Mouse (Mus musculus) embryonic facial prominence, embryonic 11.5 days (tissue): ENCODE data around the gene Gucy2e. TPM values are rescaled to one million over a fixed set of nuclear protein-coding genes. Genes with fewer than 3 reads are reported as not detected.

ENCODE experiments used
- ATAC-seq: fragments of 200-750 bp; cut with Nextera tagmentation; replicated peaks from 2 replicates; pipeline ENCODE4 v1.8.0; 2017; ENCODE audit warnings: low read depth; ENCODE audit not compliant: insufficient number of reproducible peaks, low FRiP score, low TSS enrichment
- DNase-seq: peaks from one replicate; pipeline ENCODE4 v3.0.0-alpha.2; 2015; ENCODE audit warnings: low spot score
- H3K27ac ChIP-seq: fragments of 300-500 bp; sonication (generic); replicated peaks from 2 replicates; pipeline ENCODE4 v1.5.1; 2014; ENCODE audit warnings: mild to moderate bottlenecking, low read depth, low read length, control low read depth
- H3K27me3 ChIP-seq: fragments of 300-500 bp; sonication (generic); 2 replicates; pipeline ENCODE4 v1.6.1; 2014; ENCODE audit warnings: mild to moderate bottlenecking, low read length, moderate library complexity, mixed read lengths; ENCODE audit not compliant: control insufficient read depth, insufficient read depth
- H3K36me3 ChIP-seq: fragments of 300-500 bp; sonication (generic); replicated peaks from 2 replicates; pipeline ENCODE4 v1.6.1; 2014; ENCODE audit warnings: low read depth, mild to moderate bottlenecking, low read length, moderate library complexity, mixed read lengths; ENCODE audit not compliant: control insufficient read depth, insufficient read depth
- H3K4me1 ChIP-seq: fragments of 300-500 bp; sonication (generic); 2 replicates; pipeline ENCODE4 v1.6.1; 2014; ENCODE audit warnings: low read length, mixed read lengths; ENCODE audit not compliant: control insufficient read depth, insufficient read depth
- H3K4me2 ChIP-seq: fragments of 300-500 bp; sonication (generic); 2 replicates; pipeline ENCODE4 v1.6.1; 2014; ENCODE audit warnings: low read depth, mild to moderate bottlenecking, control low read depth, low read length, moderate library complexity
- H3K4me3 ChIP-seq: fragments of 300-500 bp; sonication (generic); 2 replicates; pipeline ENCODE4 v1.5.1; 2014; ENCODE audit warnings: low read depth, low read length, control low read depth
- H3K9ac ChIP-seq: fragments of 300-500 bp; sonication (generic); replicated peaks from 2 replicates; pipeline ENCODE4 v1.6.1; 2014; ENCODE audit warnings: mild to moderate bottlenecking, control low read depth, low read length
- H3K9me3 ChIP-seq: fragments of 300-500 bp; sonication (generic); replicated peaks from 2 replicates; pipeline ENCODE4 v1.6.1; 2016; ENCODE audit warnings: mild to moderate bottlenecking, low read length, inconsistent platforms, mixed read lengths; ENCODE audit not compliant: control insufficient read depth
- WGBS: fragments of 180-500 bp; shearing (Covaris S2); extraction: QIAGEN DNeasy Blood & Tissue Kit; methylation state at CpG from one replicate; pipeline ENCODE4 v1.1.7; 2014; 5-methylcytosine and 5-hydroxymethylcytosine counted together
- polyA plus RNA-seq: library from polyadenylated mRNA; unstranded; fragments of >200 nt; fragmentation: Nextera tagmentation; extraction: Ambion mirVana; gene quantifications from 2 replicates; pipeline ENCODE4 v1.2.1, GENCODE M21; 2014

The Gucy2e gene
- polyA plus RNA-seq, 1 experiment from 2014 or later = not detected

GRCm38 (mm10) chr11:69266253-69266652, 29.4 kb upstream of the Gucy2e start:
- peak; percentile 46 for DNase-seq
- no peaks in the 10 kb centered on the region for H3K4me1 ChIP-seq
- 34% methylated on average over 10 of the region's 10 CpGs for WGBS
- ATAC-seq = no peak; the same call in 1 of the 2 replicates
- H3K27ac ChIP-seq = no peak overlapping the region
- no peaks in the 10 kb centered on the region for H3K9me3 ChIP-seq
- H3K36me3 ChIP-seq = no peaks in the 10 kb centered on the region
- no peaks in the 10 kb centered on the region for H3K27me3 ChIP-seq
- no peak overlapping the region for H3K4me3 ChIP-seq
- H3K9ac ChIP-seq = no peak overlapping the region
- no peak overlapping the region for H3K4me2 ChIP-seq

DNA sequence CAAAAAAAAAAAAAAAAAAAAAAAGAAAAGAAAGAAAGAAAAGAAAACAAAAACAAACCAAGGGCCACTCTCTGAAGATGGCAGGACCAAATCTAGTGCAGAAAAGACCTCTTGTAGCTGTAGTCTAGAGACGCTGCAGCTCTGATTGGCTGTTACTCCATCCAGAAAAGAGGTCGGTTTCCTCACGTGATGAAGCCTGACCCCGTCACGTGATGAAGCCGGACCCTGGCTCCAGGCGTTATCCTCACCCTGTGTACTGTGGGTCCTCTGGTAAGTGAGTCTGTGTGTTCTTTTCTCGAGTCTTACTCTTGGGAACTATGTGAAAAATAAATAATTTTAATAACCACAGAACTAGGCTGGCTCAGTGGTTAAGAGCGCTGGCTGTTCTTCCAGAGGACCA, 28.6 kb upstream of the Gucy2e start:
- no peaks in the 10 kb centered on the region for H3K4me1 ChIP-seq
- DNase-seq (no peak), ATAC-seq (no peak)
- H3K9ac ChIP-seq = no peak overlapping the region
- no peak overlapping the region for H3K4me2 ChIP-seq
- H3K36me3 ChIP-seq = no peaks in the 10 kb centered on the region
- H3K27ac ChIP-seq = no peak overlapping the region
- H3K27me3 ChIP-seq = no peaks in the 10 kb centered on the region
- no peaks in the 10 kb centered on the region for H3K9me3 ChIP-seq
- no peak overlapping the region for H3K4me3 ChIP-seq
- WGBS = 70% methylated on average over 9 of the region's 9 CpGs

- Histone ChIP-seq H3K4me3 (no peak overlapping the region), H3K9ac (no peak overlapping the region), H3K4me1 (no peaks in the 10 kb centered on the region), H3K27ac (no peak overlapping the region), H3K27me3 (no peaks in the 10 kb centered on the region), H3K4me2 (no peak overlapping the region), H3K36me3 (no peaks in the 10 kb centered on the region), H3K9me3 (no peaks in the 10 kb centered on the region)
- 74% methylated on average over 2 of the region's 2 CpGs for whole genome bisulfite sequencing
- no peak for ATAC-seq
- DNase-seq = no peak
Measured at GRCm38 (mm10) chr11:69264276-69264675, 27.4 kb upstream of the Gucy2e start.

- Histone ChIP-seq H3K27ac (no peak overlapping the region), H3K4me2 (no peak overlapping the region), H3K9me3 (no peaks in the 10 kb centered on the region), H3K4me3 (no peak overlapping the region), H3K27me3 (no peaks in the 10 kb centered on the region), H3K36me3 (no peaks in the 10 kb centered on the region), H3K9ac (no peak overlapping the region), H3K4me1 (no peaks in the 10 kb centered on the region)
- DNase-seq (no peak), ATAC-seq (no peak)
- WGBS = 92% methylated on average over 1 of the region's 1 CpGs
Measured at GRCm38 (mm10) chr11:69260111-69260510, 23.3 kb upstream of the Gucy2e start.

GRCm38 (mm10) chr11:69258287-69258686, 21.5 kb upstream of the Gucy2e start:
- ATAC-seq = 0 out of 2 replicates have a peak, but pooled peaks have one; percentile 51
- Histone ChIP-seq H3K4me1 (no peaks in the 10 kb centered on the region), H3K27me3 (no peaks in the 10 kb centered on the region), H3K9me3 (no peaks in the 10 kb centered on the region), H3K4me2 (no peak overlapping the region), H3K27ac (no peak overlapping the region), H3K9ac (no peak overlapping the region), H3K36me3 (no peaks in the 10 kb centered on the region), H3K4me3 (no peak overlapping the region)
- 56% methylated on average over 5 of the region's 5 CpGs for WGBS
- DNase-seq = peak; percentile 60

- ATAC-seq (no peak), DNase-seq (peak; percentile 78)
- no peaks in the 10 kb centered on the region for H3K9me3 ChIP-seq
- WGBS = 49% methylated on average over 4 of the region's 4 CpGs
- H3K27me3 ChIP-seq = no peaks in the 10 kb centered on the region
- H3K4me1 ChIP-seq = no peaks in the 10 kb centered on the region
- no peaks in the 10 kb centered on the region for H3K36me3 ChIP-seq
- H3K4me3 ChIP-seq = no peak overlapping the region
- no peak overlapping the region for H3K27ac ChIP-seq
- no peak overlapping the region for H3K9ac ChIP-seq
- no peak overlapping the region for H3K4me2 ChIP-seq
Measured at GRCm38 (mm10) chr11:69257807-69258206, 21.0 kb upstream of the Gucy2e start.

DNA sequence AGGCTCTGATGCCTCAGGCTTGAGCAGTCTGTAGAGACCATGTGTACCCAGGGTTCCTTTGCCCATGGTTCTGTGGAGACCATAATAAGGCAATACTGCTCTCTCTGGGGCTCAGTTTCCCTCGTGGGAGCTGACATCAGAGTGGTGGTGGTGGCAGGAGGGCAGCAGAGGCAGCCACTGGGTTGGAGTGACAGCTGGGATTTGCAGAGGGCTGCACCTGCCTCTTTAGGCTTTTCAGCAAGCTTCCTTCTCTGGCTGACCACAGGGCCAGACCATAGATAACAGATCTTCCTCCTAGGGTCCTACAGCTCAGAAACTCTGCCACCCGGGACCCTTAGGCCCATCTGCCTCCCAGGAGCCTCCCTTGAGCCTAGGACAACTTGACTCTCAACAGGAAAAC, 20.2 kb upstream of the Gucy2e start:
- WGBS = 67% methylated on average over 2 of the region's 2 CpGs
- DNase-seq = no peak
- Histone ChIP-seq H3K9me3 (no peaks in the 10 kb centered on the region), H3K4me2 (no peak overlapping the region), H3K9ac (no peak overlapping the region), H3K4me1 (no peaks in the 10 kb centered on the region), H3K27ac (no peak overlapping the region), H3K27me3 (no peaks in the 10 kb centered on the region), H3K4me3 (no peak overlapping the region), H3K36me3 (no peaks in the 10 kb centered on the region)
- ATAC-seq = no peak

DNA sequence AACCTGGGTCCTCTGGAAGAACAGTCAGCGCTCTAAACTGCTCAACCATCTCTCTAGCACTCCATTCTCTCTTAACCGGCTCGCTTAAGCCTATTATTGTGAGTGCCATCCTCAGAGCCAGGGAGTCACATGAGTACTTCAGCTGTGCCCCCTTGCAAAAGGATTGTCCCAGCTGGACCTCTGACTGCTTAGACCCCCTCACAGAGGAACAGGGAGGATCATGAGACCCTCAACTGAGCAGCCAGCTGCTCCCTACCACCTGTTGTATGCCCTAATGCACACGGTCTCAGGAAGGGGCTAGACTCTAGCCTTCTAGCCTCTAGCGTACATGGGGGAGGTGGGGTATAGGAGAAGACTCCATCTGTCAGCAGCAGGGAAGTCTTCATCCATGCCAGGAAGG, 18.0 kb upstream of the Gucy2e start:
- Histone ChIP-seq H3K4me3 (no peak overlapping the region), H3K27ac (no peak overlapping the region), H3K27me3 (no peaks in the 10 kb centered on the region), H3K4me2 (no peak overlapping the region), H3K9me3 (no peaks in the 10 kb centered on the region), H3K36me3 (no peaks in the 10 kb centered on the region), H3K9ac (no peak overlapping the region), H3K4me1 (no peaks in the 10 kb centered on the region)
- ATAC-seq (no peak), DNase-seq (no peak)
- 84% methylated on average over 5 of the region's 5 CpGs for WGBS
